Mouse (Mus musculus): ENCODE measurements around the gene Camta1.

Camta1 gene

DNA sequence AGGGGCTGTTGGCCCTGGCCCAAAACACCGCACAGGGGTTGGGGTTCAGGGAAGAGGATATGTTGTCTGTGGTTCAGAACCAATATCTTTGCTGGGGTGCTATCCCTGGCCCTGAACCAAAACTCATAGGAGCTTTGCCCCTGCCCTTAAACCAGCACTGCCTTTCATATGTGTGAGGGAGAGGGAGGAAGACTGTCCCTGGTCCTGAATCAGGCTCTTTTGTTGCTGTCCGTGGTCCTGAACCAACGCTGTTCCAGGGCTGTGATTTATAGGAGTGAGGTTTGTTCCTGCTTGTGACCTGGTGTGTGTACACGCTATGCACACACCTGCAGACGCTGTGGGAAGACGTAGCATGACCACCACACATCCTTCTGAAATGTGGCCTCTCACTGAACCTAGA is 256.8 kb downstream of the Camta1 start:
- DNase-seq (ENCODE audit: low read depth, low spot score), result peak; percentile 76

GRCm38 (mm10) chr4:151604481-151604880 is 257.2 kb downstream of the Camta1 start:
- DNase-seq (ENCODE audit: low read depth, low spot score), result peak; percentile 61

DNA sequence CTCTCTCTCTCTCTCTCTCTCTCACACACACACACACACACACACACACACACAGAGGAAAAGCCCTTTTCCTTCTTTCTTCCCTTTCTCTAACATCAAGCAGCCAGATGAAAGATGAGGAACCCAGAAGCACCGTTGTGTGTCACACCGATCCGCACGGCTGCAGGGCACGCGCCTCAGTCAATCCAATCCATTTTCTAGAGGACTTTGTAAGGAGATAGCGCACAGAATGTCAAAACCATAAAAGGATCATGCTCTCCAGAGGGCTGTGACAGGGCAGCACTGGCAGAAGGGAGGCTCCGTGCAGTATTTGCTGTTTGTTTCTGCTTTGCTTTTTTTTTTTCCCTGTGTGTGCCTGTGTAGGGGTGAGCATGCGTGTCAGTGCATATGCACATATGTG is 258.1 kb downstream of the Camta1 start:
- no peak for DNase-seq (ENCODE audit: low read depth, low spot score)

DNA sequence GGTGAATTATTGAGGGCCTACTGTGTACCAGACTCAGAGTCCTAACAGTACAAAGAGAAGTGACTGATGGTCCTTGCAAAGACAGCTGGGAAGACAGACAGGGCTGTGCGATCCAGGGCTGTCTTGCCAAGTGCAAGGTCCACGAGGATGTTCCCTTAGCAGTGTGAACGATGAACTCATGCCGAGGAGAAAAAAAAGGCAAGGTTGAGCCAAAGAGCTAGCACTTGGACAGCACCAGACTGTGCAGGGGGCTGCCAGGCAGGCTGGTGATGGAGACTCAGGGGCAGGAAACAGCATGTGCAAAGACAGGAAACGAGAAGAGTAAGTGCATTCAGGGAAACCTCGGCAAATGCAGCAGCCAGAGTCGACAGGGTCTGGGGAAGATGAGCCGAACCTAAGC is 266.6 kb downstream of the Camta1 start:
- no peak for DNase-seq (ENCODE audit: low read depth, low spot score)

- no peak for DNase-seq (ENCODE audit: low read depth, low spot score)
Observed at GRCm38 (mm10) chr4:151593042-151593441, 268.6 kb downstream of the Camta1 start.

DNA sequence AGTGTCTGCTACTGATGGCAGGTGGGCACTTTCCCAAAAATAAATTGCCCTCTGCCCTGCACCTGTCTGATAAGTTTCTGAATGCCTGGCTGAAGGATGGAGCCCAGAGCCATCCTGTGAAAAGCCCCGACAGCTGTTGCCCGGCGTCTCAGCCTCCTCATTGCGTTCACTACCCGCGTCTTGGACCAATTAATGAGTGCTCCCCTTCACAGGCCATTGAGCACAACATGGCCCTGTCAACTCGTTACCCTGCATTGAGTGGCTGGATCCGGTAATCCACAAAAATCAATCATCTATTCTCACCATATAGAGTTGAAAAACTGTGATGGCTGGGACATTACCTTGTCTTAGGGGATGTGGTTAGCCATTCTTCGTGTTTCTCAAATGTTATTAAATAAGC is 275.6 kb downstream of the Camta1 start:
- DNase-seq (ENCODE audit: low read depth, low spot score), result no peak

- DNase-seq (ENCODE audit: low read depth, low spot score), result no peak
Observed at GRCm38 (mm10) chr4:151577961-151578360, 283.7 kb downstream of the Camta1 start.

DNA sequence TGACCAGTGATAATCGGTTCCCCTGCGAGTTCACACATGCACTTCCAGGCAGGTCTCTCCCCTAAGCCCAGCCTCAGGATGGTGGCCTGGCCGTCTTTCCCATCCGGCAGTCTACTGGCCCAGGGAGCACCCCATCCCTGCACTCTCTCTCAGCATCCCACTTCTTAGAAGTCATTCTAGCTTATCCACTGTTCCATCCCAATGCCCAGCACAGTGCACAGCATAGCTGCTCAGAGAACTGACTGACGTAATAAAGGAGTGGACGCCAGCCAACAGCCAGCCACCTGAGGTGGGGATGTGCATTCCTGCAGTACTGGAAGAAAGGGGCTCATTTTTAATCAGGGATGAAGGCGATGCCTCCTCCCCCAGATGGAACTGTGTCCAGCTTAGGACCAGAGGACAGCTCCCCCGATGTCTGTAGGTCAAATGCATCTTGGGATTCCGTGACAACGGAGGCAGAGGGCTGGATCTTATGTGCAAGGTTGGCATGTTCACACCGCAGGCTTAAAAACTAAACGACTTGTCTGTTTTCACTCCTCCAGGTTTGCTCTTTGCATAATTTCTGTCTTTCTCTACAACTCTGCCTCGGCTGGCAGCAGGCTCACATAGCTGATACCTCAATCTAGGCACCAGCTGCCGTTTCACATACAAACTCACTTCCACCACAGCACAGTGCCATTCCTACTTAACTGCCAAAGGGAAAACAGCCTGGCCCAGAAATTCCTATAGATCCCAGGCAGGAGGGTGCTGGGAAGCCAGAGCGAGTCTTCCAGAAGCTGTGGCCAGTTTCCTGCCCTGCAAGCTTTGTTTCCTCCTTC is 285.2 kb downstream of the Camta1 start:
- DNase-seq (ENCODE audit: low read depth, low spot score), result no peak

DNA sequence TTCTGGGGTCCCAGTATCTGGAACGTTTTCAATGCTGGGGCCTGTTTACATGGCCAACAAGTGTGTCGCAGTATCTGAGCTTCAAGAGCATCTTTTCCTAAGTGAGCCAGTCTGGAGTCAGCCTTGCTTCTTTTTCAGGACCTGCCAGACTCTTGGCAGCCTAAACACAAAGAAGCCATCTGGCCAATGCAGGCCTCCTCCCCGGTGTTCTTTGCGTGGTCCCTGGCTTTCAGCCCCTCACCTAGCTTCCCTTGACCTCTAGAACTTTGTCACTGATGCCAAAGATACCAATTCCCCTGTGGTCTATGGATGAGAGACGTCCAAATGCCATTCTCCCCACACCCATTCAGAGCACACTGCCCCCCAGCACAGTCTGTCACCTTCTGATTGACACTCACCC is 289.0 kb downstream of the Camta1 start:
- DNase-seq (ENCODE audit: low read depth, low spot score), result no peak

DNA sequence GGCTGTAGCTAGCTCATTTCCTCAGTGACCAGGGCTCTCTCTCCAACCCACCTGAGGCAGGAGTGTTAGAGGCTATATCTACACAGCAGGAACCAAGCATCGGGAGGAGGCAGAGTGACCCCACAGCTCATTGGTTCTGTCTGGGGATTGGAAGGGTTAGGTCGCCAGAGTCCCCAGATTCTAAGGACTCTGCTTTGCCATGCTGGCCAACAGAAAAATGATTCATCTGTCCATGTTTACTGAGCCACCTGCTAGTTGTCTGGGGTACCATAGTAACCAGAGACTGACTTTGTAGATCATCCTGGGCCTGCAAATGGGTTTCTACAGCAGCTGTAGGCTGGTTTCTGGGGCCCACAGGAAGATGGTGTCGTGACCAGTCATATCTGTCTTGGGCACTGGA is 292.1 kb downstream of the Camta1 start:
- no peak for DNase-seq (ENCODE audit: low read depth, low spot score)

DNA sequence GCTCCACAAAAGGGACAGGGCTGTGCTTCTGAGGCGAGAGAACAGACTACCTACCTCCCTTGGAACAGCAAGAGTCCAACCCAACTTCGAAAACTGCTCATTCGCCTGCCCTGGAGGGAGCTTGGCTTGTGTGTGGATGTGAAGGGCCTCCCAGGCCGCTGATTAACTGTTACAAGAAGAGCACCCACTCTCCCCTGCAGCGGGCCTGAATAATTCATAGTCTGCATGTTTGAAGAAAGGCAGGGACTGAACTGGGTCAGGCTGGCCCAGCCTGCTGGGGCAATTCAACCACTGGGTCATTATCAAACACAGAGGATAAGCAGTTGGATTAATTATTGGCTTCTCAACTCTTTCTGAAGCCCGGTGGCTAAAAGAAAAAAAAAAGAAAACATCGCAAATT is 292.8 kb downstream of the Camta1 start:
- no peak for DNase-seq (ENCODE audit: low read depth, low spot score)

DNA sequence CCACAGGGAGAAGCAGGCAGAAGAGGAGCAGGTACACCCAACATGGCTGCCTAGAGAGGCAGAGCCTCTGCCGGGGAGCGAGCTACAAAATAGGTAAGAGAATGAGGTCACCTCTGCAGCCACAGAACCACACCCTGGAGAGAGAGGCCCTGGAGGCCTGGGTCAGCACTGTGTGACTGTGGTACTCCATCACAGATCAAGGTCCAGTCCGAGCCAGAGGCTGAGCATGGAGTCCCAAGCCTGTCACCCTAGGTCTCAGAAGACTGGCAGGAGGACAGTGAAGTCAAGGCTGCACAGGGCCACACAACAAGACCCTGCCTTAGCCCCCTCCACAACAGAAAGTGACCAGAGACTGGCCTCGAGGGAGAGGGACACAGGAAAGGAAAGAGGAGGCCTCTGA is 294.6 kb downstream of the Camta1 start:
- DNase-seq (ENCODE audit: low read depth, low spot score), result no peak

GRCm38 (mm10) chr4:151555505-151555904 is 306.2 kb downstream of the Camta1 start:
- no peak for DNase-seq (ENCODE audit: low read depth, low spot score)

DNA sequence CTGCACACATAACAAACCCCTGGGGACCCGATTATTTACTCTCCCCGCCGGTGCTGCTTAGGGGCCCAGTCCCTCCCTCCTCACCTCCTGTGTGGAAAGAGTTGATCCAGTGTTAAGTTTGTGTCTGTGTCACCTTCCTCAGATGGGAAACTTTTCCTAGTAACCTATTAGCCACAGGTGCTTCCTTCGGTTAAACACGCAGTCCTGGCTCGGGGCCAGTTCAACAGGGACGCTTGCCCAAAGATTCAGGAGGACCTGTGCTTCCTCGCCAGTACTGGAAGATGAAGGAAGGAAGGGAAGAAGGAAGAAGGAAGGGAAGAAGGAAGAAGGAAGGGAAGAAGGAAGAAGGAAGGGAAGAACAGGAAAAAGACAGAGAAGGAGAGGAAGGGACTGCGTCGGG is 312.2 kb downstream of the Camta1 start:
- no peak for DNase-seq (ENCODE audit: low read depth, low spot score)

DNA sequence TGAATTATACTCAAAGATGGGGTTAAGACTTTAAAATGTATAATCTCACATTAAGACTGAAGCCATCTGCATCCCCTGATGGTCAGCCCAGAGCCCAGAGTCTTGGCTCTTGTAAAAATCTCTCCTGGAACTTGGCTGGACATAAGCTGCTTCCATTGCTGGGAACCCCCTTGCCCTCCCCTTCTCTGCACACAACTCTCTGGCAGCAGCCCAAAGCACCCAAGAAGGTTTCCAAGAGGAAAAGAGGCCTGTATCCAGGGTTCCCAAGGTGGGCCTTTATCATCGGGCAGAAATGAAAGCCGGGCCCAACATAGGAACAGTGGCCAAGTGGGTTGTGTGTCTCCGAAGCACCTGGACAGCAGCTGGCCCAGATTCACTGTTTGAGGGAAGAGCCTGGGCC is 316.2 kb downstream of the Camta1 start:
- no peak for DNase-seq (ENCODE audit: low read depth, low spot score)

DNA sequence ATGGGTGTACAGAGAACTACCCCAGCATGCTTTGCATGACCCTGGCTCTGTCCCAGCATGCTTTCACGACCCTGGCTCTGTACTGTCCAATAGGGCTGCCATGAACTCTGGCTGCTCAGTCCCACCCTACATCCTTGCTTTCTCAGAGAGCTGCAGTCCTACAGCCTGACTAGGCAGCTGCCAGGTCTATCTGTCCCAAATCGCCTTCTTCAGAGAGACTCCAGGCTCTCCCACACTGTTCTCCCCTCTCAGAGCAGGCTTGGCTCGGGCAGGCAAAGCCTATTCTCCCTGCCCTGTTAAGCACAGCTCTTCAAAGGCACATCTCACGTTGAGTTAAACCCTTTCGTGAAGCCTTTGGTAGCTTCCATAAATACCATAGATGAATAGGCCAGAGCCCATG is 317.5 kb downstream of the Camta1 start:
- no peak for DNase-seq (ENCODE audit: low read depth, low spot score)

GRCm38 (mm10) chr4:151540546-151540945 is 321.1 kb downstream of the Camta1 start:
- no peak for DNase-seq (ENCODE audit: low read depth, low spot score)

GRCm38 (mm10) chr4:151539881-151540280 is 321.8 kb downstream of the Camta1 start:
- peak; percentile 4 for DNase-seq (ENCODE audit: low read depth, low spot score)

GRCm38 (mm10) chr4:151539167-151539525 is 322.5 kb downstream of the Camta1 start:
- no peak for DNase-seq (ENCODE audit: low read depth, low spot score)

DNA sequence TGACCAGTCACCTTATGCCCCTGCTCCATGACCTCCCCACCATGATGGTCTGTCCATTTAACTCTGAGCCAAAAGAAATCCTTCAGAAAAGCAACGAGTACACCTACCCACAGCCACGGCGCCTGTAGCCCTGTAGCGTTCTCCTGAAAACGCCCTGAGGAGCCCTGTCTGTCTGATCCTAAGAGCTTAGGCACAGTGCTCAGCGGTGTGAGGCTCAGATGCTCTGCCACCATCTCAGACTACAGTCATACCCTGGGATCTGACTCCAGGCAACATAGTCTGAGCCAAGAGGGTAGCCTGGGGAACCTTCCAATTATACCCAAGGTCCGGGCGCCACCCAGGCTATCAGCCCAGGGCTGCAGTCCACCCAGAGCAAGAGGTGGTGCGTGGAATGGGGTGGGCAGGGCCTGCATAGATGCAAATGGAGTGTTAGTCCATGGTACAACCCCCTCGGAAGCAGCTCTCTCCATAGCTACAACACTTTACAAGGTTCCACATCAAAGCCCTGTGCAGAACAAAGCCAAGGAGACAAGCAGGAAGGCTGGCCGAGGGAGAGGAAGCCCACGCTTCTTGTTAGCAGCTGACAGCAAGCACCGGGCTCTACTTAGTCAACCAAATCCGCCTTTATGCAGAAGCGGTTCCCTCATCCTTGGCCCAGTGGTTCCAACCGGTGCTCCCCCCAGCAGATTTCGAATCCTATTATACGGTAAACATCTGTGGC is 323.1 kb downstream of the Camta1 start:
- no peak for DNase-seq (ENCODE audit: low read depth, low spot score)

DNA sequence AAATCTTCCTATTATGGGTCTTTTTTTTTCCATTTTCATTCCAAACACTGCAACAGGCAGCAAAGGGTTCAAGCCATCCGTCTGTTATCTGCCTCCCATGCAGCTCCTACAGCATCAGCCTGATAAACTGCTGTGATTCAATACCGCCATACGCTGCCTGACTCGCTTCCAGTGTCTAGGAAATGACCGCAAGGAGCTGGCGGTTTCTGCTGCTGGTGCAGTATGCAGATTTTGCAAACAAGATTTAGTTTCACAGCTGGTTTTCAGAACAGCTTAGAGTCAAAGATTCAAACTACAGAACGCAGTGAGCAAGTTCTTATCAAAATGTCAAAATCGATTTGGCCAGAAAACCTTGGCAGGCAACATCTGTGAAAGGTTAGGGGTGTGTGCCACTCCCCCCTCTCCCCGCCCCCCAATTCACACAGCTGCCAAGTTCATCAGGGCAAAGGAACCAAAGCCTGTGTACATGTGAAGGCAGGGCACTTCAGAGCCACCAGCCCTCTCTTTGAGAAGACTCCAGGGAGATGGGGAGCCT is 325.7 kb downstream of the Camta1 start:
- DNase-seq (ENCODE audit: low read depth, low spot score), result peak; percentile 6

- DNase-seq (ENCODE audit: low read depth, low spot score), result no peak
Observed at GRCm38 (mm10) chr4:151533451-151533850, 328.2 kb downstream of the Camta1 start.

GRCm38 (mm10) chr4:151528436-151528835 is 333.2 kb downstream of the Camta1 start:
- no peak for DNase-seq (ENCODE audit: low read depth, low spot score)

All from 3T3-L1 (cell line).